Mouse (Mus musculus): Measurements from ENCODE around the gene Psmd9.

The Psmd9 gene

DNA sequence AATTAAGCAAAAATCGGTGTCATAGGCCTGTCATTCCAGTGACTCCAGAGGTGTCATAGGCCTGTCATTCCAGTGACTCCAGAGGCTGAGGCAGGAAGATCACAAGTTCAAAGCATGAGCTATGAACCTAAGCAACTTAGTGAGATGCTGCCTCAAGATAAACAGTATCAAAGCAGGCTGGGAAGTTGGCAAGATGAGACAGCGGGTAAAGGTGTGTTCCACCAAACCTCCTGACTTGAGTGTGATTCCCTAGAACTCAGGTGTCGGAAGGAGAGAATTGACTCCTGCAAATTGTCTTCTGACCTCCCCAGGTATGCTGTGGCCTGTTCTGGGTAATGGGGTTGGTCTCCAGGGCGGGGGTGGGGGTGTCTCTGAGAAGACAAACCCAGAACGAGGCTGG, at the start of gene Psmd9:
Psmd9 (plus strand) TSS at position 130 of the 400 bp plus-strand sequence.
- no peak for DNase-seq (ENCODE audit: low read depth)

DNA sequence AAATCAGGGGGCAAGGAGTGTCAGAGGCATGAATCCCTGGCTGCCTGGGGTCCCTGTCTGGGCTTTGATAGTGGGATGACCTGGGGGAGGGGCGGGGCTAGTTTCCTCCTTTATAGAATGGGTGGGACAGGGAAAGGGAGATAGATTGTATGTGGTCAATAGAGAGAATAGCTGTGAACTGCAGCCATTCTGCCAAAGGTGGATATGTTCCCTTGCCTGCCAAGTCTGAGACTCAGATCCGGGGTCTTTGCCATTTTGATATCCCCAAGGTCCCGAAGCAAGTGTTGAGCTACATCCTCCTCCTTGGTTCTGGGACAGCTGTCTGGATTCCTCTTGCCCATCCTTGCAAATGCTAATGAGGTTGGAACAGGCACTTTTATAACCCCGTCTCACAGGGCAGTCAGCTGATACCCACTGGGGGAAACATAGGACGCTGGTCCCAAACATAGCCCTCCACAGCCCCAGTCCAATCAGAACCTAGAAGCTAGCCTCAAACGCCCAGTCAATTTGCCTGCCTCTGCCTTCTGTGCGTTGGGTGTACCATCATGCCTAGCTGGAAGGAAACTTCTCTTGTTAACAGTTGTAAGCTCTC, 48.5 kb upstream of the Psmd9 start:
- no peak for DNase-seq (ENCODE audit: low read depth)

DNA sequence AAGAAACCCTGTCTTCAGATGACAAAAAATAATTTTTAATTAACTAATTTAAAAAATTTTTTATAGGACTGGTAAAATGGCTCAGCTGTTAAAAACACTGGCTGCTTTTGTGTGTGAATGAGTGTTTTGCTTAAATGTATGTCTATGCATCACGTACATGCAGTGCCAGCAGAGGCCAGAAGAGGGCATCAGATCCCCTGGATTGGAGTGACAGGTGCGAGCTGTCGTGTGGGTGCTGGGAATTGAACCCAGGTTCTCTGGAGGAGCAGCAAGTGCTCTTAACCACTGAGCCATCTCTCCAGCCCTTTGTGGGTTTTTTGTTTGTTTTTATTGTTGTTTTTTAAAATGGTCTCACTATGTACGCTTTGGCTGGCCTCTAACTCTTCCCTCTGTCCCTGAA, 47.0 kb upstream of the Psmd9 start:
- DNase-seq (ENCODE audit: low read depth): peak; percentile 43

DNA sequence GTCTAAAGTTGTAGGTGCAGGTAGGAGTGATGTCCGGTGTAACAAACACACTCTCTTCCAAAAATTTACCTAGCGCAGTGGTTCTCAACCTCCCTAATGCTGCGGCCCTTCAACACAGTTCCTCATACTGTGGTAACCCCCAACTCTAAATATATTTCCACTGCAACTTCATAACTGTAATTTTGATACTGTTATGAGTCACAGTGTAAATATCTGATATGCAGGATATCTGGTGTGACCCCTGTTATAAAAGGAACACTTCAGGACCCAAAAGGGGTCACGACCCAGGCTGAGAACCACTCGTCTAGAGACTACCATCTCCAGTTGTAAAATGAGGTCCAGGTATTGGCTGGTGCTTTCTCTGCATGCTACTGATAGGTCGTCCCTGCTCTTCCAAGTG, 44.1 kb upstream of the Psmd9 start:
- DNase-seq (ENCODE audit: low read depth): no peak

DNA sequence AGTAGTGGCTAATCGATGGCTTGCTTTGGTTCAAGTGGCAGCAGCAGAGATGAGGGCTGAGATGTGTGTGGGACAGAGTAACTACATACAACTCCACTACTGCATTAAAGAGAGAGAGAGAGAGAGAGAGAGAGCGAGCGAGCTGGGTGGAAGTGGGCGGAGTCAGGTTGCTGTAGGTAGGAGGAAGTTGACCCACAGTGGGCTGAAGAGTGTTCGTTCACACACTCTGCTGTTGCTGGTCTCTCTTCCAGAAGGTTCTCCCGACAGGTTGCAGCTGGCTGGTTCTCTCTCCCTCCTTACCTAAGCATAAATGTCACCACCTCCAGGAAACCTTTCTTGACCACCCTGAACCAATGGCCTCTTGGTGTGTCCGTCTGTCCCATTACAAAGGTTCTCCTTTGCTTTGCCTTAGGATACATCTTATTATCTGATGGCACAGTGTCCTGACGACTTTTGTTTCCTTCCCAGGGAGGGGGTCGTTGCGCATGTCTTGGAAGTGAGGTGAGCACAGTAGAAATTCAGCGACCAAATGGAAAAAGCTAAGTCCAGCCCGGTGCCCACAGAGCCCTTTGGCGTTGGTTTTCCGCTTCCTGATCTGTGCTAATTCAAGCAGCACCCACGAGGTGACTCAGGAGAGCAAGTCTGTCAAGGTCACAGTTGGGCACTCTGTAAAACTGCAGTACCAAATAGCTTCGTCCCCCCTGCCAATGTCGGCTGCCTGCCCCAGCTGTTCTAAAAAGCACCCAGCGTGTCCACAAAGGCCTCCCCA, 43.4 kb upstream of the Psmd9 start:
- DNase-seq (ENCODE audit: low read depth): no peak

DNA sequence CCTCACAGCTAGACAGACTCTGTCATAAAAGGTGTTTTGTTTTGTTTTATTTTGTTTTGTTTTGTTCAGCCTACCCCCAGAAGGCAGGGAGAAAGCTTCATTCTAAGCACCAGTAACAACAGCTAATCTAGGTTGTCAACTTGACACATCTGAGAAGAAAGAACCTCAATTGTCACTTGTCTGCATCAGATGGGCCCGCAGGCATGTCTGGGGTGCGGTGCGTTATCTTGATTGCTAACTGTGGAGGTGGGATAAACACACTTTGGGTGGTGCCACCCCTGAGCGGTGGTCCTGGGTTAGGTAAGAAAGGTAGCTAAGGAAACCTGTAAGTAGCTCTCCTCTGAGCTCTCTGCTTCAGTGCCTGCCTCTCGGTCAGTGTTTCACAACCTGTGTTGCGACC, 42.2 kb upstream of the Psmd9 start:
- DNase-seq (ENCODE audit: low read depth): no peak

DNA sequence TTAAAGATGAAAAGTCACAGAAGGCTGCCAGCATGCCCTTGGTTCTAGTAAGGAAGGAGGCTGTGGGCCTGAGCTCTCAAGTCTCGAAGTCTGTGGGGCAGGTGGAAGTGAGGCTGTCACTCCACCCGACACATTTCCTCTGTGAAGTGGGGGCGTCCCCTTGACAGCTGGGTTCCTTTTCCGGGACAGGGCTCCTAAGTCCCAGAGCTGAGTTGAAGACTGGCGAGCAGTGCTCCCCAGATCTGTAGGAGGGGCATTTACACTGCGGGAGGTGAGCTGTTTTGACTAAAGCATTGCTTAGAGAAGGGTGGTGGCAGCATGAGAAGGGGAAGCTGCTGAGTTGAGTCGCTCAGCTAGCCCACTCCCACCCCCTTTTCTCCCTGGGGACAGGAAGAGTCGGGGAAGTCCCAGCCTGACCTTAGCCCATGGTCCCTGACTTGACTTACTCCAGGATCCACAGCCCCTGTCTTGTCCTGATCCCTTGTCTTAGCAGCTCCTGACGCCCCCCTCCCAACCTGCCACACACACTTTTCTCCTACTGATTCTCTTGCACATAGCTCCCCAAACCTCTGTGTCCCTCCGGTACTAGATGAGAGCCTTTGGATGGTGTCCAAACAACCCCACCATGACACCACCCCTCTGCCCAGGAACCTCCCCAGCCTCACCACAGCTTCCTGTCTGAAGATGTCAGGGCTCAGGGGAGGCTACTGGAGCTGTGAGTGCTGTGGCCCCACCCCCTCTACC, 40.6 kb upstream of the Psmd9 start:
- DNase-seq (ENCODE audit: low read depth): no peak

DNA sequence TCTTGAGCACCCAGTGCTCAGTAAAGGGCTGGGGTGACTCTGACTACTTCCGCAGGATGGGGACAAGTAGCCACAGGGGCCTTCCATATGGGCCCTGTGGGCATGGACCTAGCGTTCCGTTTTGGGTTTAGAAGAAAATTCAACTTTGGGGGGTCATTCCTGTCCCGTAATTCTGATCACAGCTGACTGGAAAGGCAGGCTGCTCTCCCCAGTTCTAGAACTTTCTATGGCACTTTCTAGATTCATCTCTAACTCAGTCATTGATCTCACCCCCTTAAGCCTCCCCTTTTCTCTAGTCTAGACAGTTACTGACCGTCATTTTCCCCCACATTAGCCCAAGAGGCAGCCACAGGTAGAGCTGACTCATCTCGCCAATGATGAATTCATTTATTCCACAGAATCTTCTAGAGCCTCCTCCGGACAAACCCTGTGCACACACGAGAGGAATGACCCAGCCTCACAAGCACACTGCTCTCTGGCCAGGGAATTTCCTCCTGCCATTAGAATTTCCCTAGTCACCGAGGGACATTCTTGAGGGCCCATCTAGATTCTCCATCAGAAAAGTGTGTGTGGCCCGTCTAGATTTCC, 39.9 kb upstream of the Psmd9 start:
- no peak for DNase-seq (ENCODE audit: low read depth)

DNA sequence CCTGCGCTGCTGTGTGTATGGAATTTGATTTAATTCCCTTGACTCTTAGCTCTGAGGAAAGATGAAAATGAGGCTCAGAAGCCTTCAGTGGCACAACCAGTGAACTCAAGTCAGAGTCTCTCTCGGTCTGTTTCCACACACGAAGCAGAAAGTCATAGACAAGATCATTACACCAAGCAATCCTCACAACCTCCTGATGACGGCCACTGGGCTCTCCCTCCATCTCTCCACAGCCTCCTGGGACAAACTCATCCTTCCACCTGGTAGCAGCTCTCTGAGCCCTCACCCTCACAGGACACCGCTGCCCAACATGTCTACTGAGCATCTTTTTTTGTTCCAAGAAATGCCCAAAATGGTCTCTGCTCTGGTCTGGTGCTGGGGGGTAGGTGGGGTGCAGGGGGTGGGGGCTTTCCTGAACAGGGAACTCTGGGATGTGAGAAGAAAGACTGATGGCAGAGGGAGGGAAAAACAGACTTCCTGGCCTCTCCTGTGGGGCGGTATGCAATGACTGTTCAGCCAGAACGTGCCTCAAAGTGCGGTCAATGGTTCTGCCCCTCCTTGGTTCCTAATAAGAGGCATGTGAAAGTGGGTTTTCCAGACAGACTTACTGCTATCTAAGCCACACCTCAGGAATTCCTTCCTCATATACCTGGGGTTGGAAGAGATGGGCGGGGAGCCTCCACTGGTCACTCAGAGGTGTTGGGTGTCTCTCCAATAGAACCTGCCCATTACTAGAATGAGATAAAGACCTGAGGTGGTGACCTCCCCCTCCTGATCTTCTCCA, 39.0 kb upstream of the Psmd9 start:
- DNase-seq (ENCODE audit: low read depth): no peak

DNA sequence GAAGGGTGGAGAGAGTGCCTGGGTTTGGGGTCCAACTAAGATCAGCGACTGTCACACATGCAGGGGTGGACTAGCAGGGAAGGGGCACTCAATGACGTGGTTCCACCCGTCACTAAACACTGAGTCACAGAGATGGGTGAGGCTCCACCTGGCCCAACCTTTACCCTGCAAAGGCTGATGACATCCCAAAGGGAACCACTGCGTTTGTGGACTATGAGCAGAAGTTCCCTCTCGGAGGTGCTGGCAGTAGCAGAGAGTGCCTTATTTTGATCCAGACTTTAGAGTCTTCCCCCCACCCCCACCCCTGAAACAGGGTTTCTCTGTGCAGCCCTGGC, 38.4 kb upstream of the Psmd9 start:
- DNase-seq (ENCODE audit: low read depth): no peak

DNA sequence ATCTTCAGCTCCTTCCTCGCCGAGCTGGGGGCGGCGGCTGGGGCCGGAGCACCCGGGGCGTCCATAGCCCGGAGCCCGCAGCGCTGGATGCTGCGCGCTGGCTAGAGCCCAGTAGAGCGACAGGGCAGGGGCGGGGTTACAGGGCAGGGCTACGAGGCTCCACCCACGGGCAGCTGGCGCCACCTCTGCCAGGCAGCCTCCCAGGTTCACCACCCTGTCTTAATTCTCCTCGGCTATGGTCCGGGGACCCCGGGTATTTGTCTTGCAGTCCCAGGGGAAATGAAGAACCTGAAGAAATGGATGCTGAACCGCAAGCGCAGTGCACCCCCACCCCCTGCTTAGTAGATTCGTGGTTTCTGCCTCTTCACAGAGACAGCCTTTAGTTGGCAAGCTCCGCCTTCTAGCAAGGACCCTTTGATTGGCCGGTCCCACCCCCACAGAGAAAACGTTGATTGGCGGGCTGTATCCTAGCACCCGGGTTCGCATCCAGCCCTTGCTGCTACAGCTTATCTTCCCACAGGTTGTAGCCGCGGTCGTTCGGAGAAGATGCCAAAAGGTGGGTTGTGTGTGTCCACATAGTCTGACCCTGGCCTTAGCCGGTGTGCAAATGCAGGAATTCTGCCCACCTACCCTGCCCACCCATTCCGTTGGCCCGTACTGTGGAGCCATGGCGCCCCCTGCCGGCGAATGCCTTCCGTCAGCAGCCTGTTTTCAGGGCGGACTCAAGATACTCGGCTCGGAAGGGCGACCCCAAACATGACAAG, 36.7 kb upstream of the Psmd9 start, which contains the start of gene Rhof:
Rhof (minus strand) TSS at position 385 of the 764 bp plus-strand sequence.
- DNase-seq (ENCODE audit: low read depth): peak; percentile 77

DNA sequence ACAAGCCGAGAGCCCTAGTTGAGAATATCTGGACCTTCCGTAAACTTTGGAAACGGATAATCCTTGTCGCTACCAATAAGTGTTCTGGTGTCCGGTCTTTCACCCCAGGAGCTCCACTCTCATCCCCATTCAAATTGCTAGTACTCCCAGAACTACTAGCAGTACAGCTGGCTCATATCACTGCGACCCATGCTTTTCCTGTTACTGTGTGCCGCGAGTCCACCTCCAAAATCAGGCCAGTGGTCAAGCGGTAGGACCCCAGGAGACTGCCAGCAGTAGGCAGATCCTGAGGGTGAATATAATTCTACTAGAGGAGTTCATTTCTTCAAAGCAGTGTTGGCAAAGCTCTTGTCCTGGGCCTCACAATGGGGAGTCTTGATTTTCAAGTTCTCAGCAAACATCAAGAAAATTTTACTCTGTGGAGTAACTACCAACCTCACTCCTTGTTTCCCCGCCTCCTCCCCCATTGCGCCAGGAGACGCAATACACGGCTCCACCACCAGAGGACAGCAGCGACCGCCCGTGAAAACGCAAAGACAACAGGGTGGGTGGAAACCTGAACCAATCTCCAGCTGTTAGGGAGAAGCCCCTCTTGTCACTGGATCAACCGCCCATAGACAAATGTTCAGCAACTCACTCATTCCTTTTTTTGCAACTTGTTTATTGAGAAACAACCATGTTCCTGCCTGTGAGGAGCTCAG, 36.0 kb upstream of the Psmd9 start:
- peak; percentile 94 for DNase-seq (ENCODE audit: low read depth)

DNA sequence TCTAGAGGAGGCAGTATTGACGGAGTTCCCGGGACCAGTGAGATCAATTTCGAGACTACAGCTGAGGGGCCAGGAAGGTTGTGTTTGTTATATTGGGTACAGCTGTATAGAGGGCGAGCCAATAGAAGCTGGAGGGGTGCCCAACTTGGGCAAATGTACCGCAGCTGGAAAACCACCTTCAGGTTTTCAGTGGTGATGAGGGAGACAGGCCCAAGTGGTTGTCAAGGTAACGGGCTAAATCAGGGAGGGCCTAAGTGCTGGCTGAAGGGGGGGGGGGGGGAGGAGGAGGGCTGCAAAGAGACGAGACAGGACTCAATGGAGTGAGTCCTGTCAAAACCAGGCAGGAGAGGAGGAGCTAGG, 35.4 kb upstream of the Psmd9 start:
- DNase-seq (ENCODE audit: low read depth): peak; percentile 79

DNA sequence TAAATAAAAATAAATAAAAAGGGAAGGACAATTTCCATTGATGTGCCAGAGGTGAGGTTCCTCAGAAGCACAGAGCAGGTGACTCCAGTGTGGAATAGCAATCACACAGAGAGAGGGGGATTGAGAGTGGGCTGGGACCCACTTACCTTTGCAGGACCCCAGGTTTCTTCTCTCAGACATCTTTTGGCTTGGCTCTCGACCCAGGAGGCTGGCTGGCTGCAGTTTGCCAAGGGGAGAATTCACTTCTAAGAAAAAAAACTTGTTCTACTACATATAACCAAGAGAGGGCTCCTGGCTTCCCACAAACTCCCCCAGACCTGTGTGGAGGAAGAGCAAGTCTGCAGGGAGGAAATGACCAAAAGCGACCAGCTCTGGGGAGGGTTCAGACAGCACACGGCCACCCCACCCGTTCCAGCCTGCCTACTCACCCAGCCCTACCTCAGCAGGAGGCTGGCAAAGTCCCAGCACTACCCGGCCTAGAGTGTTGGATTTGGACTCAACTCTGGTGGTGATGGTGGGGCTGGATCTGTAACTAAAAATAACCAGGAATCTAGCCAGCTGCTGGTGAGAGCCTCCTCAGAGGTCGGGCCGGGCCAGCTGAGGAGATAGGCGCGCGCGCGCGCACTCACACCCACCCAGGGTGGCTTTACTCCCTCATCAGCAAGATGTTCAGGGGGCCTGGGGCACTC, 34.9 kb upstream of the Psmd9 start:
- peak; percentile 94 for DNase-seq (ENCODE audit: low read depth)

DNA sequence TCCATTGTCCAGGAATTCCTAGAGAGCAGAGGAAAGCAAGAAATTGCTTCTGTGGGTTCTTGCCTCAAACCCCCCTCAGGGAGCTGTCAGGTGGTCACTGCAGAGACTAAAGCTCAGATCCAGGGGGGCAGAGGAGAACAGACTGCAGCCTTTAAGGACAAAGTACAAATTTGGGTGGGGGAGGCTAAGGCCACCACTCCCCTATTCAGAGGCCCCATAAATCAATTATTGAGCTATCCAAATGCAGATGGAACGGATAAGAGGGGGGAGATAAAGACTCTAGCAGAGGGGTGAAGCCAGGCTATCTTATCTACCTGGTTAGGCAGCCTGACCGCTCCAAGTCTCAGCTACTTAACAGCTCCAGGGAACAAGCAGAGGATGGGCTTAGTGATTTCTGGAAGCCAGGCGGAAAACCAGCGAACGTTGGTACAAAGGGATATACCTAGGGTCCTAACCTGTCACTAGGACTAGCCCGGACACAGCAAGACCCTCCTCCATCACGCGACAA, 34.3 kb upstream of the Psmd9 start:
- no peak for DNase-seq (ENCODE audit: low read depth)

DNA sequence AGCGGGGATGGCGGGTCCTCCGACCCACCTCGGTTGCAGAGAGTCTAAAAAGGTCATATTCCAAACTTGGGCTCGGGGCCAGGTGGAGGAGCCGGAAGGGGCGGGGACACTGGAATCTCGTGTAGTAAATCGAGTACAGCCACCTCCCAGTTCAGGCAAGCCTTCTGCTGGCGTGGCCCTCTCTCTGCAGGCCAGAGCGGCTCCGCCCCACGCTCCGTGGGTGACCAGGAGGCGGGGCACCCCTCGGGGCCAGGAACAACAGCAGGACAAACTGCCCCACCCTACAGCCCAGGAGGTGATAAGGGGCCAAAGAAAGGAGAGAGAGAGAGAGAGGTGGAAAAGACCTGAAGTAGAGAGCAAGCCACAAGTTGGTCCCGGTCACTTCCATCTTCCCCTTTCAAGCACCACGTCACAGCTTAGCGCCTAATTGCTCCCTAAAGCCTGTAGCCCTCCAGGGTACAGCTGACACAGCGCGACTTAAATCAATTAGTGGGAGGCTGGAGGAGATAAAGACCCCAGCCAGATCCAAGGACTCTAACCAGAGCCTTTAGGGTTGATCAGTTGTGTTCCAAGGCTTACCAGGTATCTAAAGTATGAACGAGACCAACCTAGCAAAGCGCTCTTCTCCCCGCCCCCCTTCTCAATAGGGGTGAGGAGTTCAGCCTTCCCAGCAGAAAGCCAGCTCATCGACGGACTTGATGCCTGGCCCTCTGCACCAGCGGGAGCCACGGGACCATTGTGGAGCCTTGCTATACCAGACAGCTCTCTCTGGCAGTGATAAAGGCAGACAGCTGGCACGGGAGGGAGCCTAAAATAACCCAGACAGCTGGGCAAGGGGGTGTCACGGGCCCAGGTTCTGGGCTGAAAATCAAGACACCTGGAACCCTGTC, 33.5 kb upstream of the Psmd9 start:
- peak; percentile 91 for DNase-seq (ENCODE audit: low read depth)

DNA sequence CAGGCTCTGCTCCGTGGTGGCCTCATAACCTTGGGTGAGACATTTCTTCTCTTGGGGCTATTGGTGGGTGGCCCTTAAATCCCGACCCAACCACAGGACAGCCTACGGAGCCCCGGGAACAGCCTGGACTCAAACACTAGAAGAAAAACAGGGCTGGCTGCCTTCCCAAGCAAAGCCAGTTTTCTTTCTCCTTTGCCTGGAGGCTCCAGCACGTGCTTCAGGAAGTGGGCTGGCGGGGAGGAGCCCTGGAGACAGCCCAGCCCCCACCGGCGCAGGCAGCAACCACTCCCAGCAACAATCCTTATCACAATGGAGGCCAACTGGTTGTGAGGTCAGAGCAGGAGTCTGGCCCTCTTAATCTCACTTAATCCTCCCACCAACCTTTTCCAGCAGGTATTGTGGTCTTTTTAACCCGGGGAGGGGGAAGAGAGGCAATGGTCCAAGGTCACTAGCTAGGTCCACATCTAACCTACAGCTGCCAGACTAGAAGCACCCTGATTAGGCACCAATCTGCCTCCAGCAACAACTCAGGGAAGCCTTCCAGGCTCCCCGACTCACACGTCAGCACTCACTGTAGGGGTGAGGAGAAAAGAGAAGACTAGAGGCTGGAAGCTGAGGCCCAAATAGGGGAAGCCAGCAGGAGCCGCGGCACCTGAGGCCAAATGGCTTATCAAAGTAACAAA, 32.7 kb upstream of the Psmd9 start:
- DNase-seq (ENCODE audit: low read depth): peak; percentile 97

All from NIH3T3 (cell line).